Mouse (Mus musculus): Measurements from ENCODE around the gene Zfp931.
A peak's percentile ranks its signal among the peaks of the same experiment; 100 is the strongest.

DNA sequence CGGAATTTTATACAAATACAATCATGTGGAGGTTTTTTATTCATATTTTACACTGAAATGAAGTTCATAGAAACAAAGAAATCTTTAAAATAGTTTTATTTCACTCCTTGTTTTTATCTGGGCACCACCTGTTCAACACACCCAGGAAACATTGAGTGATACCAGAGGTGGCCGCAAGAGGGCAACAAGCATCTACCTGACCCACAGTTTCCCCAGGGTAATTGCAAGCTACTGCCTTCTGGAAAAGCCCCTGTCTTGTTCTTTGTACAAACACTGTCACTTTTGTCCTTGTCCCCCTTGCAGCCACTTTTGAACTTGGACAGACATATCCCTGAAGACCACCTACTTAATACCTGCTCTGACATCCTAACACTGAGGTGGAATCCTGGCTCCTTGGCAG is 19.7 kb upstream of the Zfp931 start:
- TF ChIP-seq CTCF (conservative IDR thresholded peaks at IDR 0.05; ENCODE audit: low read length): peak; percentile 84
- TF ChIP-seq POU5F1 (IDR thresholded peaks at IDR 0.05; ENCODE audit: borderline replicate concordance, low read length): no peak
